Mouse (Mus musculus): ENCODE results near the gene Tmem82.

Tmem82 gene

DNA sequence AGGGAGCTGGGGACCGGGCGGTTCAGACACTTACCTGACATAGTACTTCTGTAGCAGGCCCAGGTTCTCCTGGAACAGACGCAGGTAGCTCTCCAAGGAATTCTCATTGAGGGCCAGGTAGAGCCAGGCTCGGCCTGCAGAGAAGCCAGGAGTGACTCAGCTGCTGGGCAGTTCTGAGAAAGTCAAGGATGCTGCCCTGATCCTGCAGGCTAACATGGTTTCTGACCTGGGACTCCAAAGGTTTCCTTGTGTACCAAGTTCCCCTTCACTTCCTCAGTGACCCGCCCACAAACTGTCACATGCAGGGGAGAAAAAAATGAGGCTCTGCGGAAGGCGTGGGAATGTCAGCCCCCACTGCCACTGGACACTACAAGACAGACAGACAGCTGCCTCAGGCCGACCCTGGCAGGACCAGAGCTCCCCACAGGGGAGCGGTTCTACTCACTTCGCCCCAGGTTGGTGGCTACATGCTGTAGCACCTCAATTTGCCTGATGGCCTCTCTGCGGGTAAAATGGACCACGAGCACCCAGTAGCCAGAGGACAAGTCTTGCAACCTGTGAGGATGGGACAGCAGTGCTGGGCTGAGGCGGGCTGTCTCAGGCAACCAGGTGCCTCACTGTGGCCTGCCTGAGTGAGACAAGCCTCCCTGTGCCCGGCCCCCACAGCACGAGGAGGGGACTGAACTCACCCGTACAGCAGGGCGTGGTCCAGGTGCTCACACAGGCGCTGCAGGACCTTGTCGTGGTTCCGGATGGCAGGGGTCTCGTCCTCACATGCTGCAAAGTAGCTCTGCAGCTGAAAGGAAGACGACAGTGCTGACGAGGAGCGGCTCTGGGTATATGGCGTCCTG lies 23.8 kb upstream of the Tmem82 start:
- DNase-seq (ENCODE audit: low read depth in 1 of 2, low spot score in 2 of 2) = no peak

DNA sequence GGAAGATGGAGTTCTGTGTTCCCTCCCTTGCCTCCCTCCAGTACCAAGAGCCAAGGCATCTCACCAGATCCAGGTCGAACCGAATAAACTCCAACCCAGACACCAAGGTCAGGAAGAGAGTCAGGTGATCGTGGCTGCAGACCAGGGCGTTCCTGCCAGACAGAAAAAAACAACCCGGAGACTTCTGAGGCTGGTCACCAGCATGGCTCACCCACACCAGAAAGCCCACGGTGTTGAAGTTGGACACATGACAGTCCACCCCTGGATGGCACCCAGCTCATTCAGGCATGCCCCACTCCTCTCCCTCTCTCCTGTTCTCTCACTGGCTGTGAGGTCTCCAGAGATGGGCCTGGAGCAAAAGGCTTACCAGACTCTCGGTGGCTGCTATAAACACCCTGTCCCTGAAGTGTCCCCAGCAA lies 22.9 kb upstream of the Tmem82 start:
- DNase-seq (ENCODE audit: low read depth in 1 of 2, low spot score in 2 of 2) = no peak

GRCm38 (mm10) chr4:141639474-141639873 lies 21.0 kb upstream of the Tmem82 start:
- DNase-seq (ENCODE audit: low read depth in 1 of 2, low spot score in 2 of 2) = no peak

DNA sequence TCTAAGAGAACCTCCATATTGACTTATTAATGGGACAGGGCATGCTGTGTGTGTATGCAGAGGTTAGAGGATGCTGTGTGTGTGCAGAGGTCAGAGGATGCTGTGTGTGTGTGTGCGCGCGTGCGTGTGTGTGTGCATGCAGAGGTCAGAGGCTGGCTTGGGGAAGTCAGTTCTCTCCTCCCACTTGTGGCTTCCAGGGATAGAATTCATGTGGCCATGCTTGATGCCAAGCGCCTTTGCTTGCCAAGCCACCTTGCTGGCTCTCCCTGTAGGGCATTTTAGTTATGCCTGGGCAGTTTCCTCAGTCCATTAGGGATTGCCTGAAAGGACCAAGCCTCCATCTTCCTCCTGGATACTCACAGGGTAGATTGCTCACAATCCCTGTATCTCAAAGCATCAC lies 18.3 kb upstream of the Tmem82 start:
- no peak for DNase-seq (ENCODE audit: low read depth in 1 of 2, low spot score in 2 of 2)

- no peak for DNase-seq (ENCODE audit: low read depth in 1 of 2, low spot score in 2 of 2)
Measured at GRCm38 (mm10) chr4:141635991-141636390, 17.6 kb upstream of the Tmem82 start.

DNA sequence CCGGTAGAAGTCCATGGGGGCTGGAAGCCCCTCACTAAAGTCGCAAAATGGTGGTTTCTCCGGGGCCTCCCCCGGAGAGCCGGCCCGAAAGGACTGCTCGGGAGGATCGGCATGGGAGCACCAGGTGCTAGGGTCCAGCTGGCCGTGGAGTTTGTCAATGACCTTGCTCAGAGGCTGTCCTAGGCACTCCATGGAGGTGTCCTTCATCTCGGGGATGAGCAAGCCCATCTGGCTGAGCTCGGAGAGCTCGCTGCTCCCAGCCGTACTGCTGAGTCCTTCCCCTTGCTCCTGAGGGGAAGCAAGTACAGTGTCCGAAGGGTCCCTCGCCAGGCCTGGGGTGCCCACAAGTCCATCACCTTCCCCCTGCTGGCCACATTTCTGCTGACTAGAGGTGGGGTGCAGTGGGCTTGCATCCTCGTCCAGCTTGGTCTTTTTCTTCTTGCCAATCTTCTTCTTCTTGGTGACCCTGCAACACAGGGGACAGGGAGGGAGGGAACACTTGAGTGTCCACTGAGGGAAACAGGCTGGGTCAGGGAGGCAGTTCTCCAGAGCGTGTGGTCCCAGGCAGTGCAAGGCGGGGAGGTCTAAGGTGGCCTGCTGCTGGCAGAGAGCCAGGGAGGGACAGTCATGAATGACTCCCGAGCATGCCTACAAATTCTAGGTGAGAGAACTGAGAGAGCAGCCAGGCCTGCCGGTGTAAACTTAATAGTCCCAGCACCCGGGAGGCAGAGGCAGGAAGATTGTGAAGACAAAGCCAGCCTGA lies 13.9 kb upstream of the Tmem82 start:
- DNase-seq (ENCODE audit: low read depth in 1 of 2, low spot score in 2 of 2) = no peak

DNA sequence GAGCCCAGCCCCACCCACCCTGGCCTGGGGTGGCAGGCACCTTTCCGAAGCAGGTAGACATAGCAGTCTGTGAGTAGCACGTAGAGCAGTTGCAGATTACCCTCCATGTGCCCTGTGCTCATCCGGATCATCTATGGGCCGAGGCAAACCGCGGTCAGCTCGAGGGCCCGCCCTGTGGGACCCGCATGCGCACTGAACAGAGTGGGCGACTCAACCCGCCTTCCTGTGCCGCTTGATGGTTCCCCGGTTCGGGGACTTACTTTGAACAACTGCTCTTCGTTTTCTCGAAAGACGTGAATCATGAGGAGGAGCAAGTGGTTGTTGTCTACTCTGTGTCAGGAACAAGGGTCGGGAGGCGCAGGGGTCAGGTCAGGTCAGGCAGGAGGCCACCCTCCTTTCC lies 12.8 kb upstream of the Tmem82 start:
- DNase-seq (ENCODE audit: low read depth in 1 of 2, low spot score in 2 of 2) = no peak

DNA sequence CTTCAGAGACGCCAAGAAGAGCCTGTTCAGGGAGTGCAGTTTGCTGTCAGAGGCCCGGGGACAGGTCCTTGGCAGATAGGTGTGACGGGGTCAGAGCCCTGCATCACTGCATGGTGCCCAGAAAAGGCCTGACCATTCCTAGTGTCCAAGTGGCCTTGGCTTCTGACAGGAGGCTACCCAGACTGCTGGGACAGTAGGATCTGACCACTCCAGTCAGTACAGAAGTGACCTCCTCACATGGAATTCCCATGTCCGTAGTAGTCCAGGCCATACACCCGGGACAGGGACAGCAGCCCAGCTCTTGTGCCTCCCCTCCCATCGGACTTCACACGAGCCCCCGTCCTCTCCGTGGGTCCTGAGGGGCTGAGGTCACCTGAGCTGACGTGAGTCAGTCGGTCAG lies 11.6 kb upstream of the Tmem82 start:
- no peak for DNase-seq (ENCODE audit: low read depth in 1 of 2, low spot score in 2 of 2)

- DNase-seq (ENCODE audit: low read depth in 1 of 2, low spot score in 2 of 2) = no peak
Measured at GRCm38 (mm10) chr4:141628661-141629060, 10.2 kb upstream of the Tmem82 start.

- DNase-seq (ENCODE audit: low read depth in 1 of 2, low spot score in 2 of 2) = no peak
Measured at GRCm38 (mm10) chr4:141627502-141627901, 9.1 kb upstream of the Tmem82 start.

DNA sequence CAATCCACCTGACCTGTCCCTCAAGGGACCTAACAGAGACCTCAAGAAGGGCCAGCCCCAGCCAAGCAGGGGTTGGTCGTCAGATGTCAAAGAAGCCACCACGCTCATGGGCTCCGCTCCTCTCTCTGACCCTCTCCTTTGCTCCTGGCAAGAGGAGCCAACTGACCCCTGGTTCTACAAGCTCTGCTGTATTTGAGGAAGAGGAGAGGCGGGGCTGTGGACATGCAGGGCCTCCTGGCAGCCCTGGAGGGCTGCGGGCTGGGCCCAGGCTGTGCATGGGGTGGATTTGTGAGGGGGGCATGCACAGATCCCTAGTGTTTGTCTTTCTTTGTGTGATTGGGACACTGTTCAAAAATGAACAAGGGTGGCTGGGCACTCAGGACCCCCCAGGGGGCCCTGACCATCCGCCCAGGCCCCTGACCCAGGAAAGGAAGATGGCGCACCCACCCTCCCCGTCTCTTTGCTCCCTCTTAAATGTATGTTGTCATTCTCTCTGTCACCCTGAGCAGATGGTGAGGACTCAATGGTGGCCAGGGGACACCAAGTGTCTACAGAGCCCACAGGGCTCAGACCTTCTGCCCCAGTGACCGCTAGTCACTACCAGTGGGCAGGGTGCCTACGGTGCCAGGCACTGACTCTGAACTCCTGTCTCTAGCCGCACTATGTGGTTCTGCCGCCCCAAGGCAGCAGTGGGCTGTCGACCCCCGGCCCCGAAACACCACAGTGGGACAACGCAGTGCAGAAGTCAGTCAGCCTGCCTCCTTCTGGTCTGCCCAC lies 7.5 kb upstream of the Tmem82 start:
- no peak for DNase-seq (ENCODE audit: low read depth in 1 of 2, low spot score in 2 of 2)

DNA sequence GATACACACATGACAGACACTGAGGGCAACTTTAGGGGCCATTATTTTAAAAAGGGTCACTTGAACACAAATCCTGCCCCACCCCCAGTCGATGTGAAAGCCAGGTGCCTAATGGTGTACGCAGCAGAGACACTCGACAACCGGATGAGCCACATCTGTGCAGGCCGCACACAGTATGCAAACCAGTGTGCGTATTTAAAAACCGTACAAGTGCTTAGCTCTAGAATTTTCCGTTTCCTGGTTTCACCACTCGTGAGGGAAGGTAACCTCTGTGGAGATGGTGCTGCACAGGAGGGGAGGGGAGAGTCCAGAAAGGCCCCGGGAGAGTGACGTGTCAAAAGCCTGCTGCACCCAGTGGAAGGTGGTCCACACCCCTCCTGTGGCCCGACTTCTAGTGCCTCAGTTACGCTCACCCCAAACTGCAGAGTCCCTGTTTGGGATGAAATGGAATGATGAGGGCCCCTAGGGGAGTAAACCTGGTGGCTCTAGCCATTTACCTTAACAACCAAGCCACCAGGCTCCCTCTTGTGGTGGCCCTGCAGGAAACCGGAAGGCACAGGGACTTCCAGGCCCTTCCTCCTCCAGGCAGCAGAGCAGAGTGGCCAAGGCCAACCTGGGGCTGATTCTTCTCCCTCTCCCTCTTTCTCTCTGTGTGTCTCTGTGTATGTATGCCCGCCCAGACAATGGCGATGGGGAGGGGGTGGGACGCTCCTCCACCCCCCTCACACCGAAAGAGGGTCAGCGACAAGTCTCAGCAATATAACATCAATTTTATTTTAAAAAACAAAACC lies 6.7 kb upstream of the Tmem82 start:
- no peak for DNase-seq (ENCODE audit: low read depth in 1 of 2, low spot score in 2 of 2)

DNA sequence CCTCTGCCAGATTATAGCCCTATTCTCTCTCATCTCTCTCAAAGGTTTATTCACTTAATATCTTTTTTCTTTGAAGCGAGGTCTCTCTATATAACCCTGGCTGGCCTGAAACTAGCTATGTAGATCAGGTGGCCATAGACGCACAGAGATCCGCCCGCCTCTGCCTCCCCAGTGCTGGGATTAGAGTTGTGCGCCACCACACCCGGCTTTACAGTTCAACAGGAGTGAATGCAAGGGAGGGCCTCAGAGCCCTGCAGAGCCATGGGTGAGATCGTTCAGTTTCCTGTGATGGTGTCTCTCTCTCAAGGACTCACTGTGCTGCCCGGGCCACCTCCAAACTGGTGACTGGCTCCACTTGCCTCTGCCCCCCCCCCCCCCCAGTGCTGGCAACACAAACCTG lies 5.7 kb upstream of the Tmem82 start:
- DNase-seq (ENCODE audit: low read depth in 1 of 2, low spot score in 2 of 2) = no peak

- no peak for DNase-seq (ENCODE audit: low read depth in 1 of 2, low spot score in 2 of 2)
Measured at GRCm38 (mm10) chr4:141623666-141624065, 5.2 kb upstream of the Tmem82 start, which contains the start of gene Slc25a34. Gene Slc25a34, minus strand, starts transcription at chr4:141623821.

GRCm38 (mm10) chr4:141623037-141623436 lies 4.6 kb upstream of the Tmem82 start:
- no peak for DNase-seq (ENCODE audit: low read depth in 1 of 2, low spot score in 2 of 2)

- DNase-seq (ENCODE audit: low read depth in 1 of 2, low spot score in 2 of 2) = no peak
Measured at GRCm38 (mm10) chr4:141622580-141622979, 4.1 kb upstream of the Tmem82 start.

DNA sequence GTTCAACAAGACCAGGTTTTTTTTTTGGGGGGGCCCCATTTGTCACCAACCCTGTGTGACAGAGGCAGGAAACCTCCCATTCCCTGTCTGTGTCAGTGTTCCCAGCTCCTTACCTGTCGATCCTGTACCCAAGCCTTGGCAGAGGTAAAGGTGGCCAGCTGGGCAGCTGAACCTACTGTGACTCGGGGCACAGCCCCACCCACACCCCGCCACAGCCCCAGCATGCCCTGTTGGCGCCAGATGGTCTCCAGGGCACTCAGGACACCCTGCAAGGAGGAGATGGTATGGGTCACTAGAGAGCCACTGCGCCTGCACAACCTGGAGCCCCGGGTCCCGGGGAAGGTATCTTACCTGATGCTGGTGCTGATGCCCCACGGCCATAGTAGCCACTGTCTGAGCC lies 3.7 kb upstream of the Tmem82 start:
- no peak for DNase-seq (ENCODE audit: low read depth in 1 of 2, low spot score in 2 of 2)

DNA sequence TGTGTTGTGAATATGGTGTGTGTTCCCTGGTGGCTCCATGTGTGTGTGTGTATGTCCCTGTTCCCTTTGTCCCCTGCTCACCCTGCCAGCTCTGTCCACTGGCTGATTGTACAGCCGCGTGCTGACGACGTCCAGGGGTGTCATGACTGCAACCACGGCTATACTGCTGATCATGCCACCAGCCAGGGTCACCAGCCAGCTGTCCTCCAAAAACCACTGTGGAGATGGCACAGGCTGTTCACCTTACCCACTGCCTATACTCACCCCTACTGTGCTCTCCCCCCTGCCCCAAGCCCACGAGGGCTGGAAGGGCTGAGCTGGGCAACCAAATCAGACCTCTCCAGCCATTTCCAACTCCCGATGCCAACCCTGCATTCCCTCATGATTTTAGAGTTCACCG lies 2.9 kb upstream of the Tmem82 start:
- no peak for DNase-seq (ENCODE audit: low read depth in 1 of 2, low spot score in 2 of 2)

- DNase-seq (ENCODE audit: low read depth in 1 of 2, low spot score in 2 of 2) = no peak
Measured at GRCm38 (mm10) chr4:141619299-141619883, 958 bp upstream of the Tmem82 start.

- no peak for DNase-seq (ENCODE audit: low read depth in 1 of 2, low spot score in 2 of 2)
Measured at GRCm38 (mm10) chr4:141617863-141618564, 419 bp downstream of the Tmem82 start.

Data from monocyte, adult 2 months (primary cell).